Mouse (Mus musculus) adrenal gland, postnatal 10 days (tissue): Measurements from ENCODE around the gene Gm3047. TPM values are rescaled to one million over a fixed set of nuclear protein-coding genes. Genes with fewer than 3 reads are reported as not detected.
"Not testable (repeated sequence)": the region's sequence is repeated elsewhere in the genome, so short reads cannot be mapped to it uniquely, and the experiment has no call there.

ENCODE experiments used
- DNase-seq: peaks from one replicate; pipeline ENCODE4 v3.0.0; 2021; ENCODE audit warnings: mixed read lengths
- long read RNA-seq, 2 experiments: library from polyadenylated mRNA; stranded (forward); transcript quantifications; one replicate each; pipeline ENCODE4 v2.0.0; 2021
- total RNA-seq, 2 experiments: library from RNA; stranded (reverse); gene quantifications; 2 replicates each; pipeline ENCODE4 v1.2.3; 2021

The Gm3047 gene
- not detected for total RNA-seq
- long read RNA-seq, experiment 1 = 0 reads
- long read RNA-seq, experiment 2 = 0 reads

- DNase-seq = not testable (repeated sequence)
These were observed at the start of gene Gm3047 for GRCm38 (mm10) chr14:4555105-4555504. Gene Gm3047, plus strand, starts transcription at chr14:4555405.

Other genes starting within 250 kb of the Gm3047 start
- not detected for gene Gm3149, start 238.1 kb upstream of the Gm3047 start, total RNA-seq
- under 1 TPM; 0.51 to 0.60 TPM for gene 2610042L04Rik, start 220.6 kb upstream of the Gm3047 start, total RNA-seq
- not detected for gene Gm3159, start 157.9 kb upstream of the Gm3047 start, total RNA-seq
- gene Gm3164, start 140.0 kb upstream of the Gm3047 start, total RNA-seq = under 1 TPM; 0.27 to 0.70 TPM
- gene Gm3173, start 124.4 kb upstream of the Gm3047 start, total RNA-seq = 1 to 10 TPM in 1 of 2 experiments, not detected in 1; 4.0 TPM
- gene Gm3182, start 73.7 kb upstream of the Gm3047 start, total RNA-seq = not detected
- gene Gm8159, start 76.9 kb downstream of the Gm3047 start, total RNA-seq = not detected
- gene Gm3239, start 108.8 kb downstream of the Gm3047 start, total RNA-seq = not detected
- gene Gm7876, start 153.8 kb downstream of the Gm3047 start, total RNA-seq = not detected
- under 1 TPM in 1 of 2 experiments, not detected in 1; 0.39 TPM for gene Gm3252, start 171.4 kb downstream of the Gm3047 start, total RNA-seq
- not detected for gene Gm9602, start 220.9 kb downstream of the Gm3047 start, total RNA-seq